In genomic region chr2:179688976-179689375, GRCm38 (mm10) we compare ENCODE assay signal across 23 mouse cellular contexts.
DNase-seq lines count a peak whose midpoint lies in the region; ATAC-seq and TF ChIP-seq lines count a peak whose summit lies in the region.
"Had no signal": no experiment of that assay in that cellular context is flagged by ENCODE, and none has a peak within 500 bp of the region (broad histone marks: within the 10 kb centered on the region; RNA-seq: fewer than 3 reads in every experiment).

No protein-coding gene starts in this region.

- H3K4me1 ChIP-seq in thymus, adult 2 months (replicated peaks; ENCODE audit: control insufficient read depth, insufficient read depth, low read length), result no peaks in the 10 kb centered on the region
- H3K4me1 ChIP-seq: embryonic facial prominence, embryonic 15.5 days; heart, embryonic 10.5 days; liver, embryonic 13.5 days had no signal

- H3K27me3 ChIP-seq in thymus, adult 2 months (ENCODE audit: control insufficient read depth, insufficient read depth, low read length), result no peaks in the 10 kb centered on the region
- H3K27me3 ChIP-seq: forebrain, embryonic 15.5 days; liver, embryonic 13.5 days had no signal

- ATAC-seq in frontal cortex, adult (ENCODE audit: low TSS enrichment), result peak; percentile 90
- ATAC-seq: activated CD4-positive, CD25-positive, alpha-beta regulatory T cell, adult 4 months; intestine, embryonic 16.5 days; midbrain, embryonic 16.5 days; Patski had no signal

- no peak for TF ChIP-seq CTCF in thymus, adult 2 months (IDR thresholded peaks at IDR 0.05; ENCODE audit: borderline replicate concordance, control insufficient read depth, extremely low read depth, insufficient read depth, low read length, poor library complexity)

- no peak for TF ChIP-seq POLR2A in thymus, adult 2 months (IDR thresholded peaks at IDR 0.05; ENCODE audit: control insufficient read depth, extremely low read depth, insufficient read depth, low read length, poor library complexity)

- WGBS in thymus, adult 2 months, result 78% methylated on average over 5 of the region's 5 CpGs

- no peaks in the 10 kb centered on the region for H3K36me3 ChIP-seq in thymus, adult 2 months (ENCODE audit: control insufficient read depth, insufficient read depth, low read length)
- H3K36me3 ChIP-seq: embryonic facial prominence, embryonic 15.5 days; forebrain, embryonic 15.5 days; heart, embryonic 10.5 days; limb, embryonic 12.5 days; liver, embryonic 13.5 days had no signal

- no peak overlapping the region for H3K4me3 ChIP-seq in thymus, adult 2 months (ENCODE audit: control insufficient read depth, insufficient read depth, low read length)
- H3K4me3 ChIP-seq: embryonic facial prominence, embryonic 15.5 days; forebrain, embryonic 15.5 days; heart, embryonic 10.5 days; limb, embryonic 12.5 days; liver, embryonic 13.5 days had no signal

- H3K27ac ChIP-seq in thymus, adult 2 months (ENCODE audit: control insufficient read depth, insufficient read depth, low read length), result no peak overlapping the region
- H3K27ac ChIP-seq: embryonic facial prominence, embryonic 15.5 days; forebrain, embryonic 15.5 days; heart, embryonic 10.5 days; hindbrain, embryonic 14.5 days; kidney, postnatal 0 days; limb, embryonic 12.5 days; liver, embryonic 13.5 days had no signal

- peak; percentile 35 for DNase-seq in layer of hippocampus, adult 11-12 months (ENCODE audit: low spot score)
- DNase-seq in layer of hippocampus, postnatal 36 days, result no peak
- peak; percentile 19 to 50 for DNase-seq in left cerebral cortex, adult 8-10 months (ENCODE audit: low spot score in 2 of 2)
- DNase-seq in right cerebral cortex, postnatal 25 days, result peak; percentile 63
- no peak for DNase-seq in thymus, adult 2 months
- no peak for DNase-seq in ovary, adult 18-20 months (ENCODE audit: low spot score)
- no peak for DNase-seq in heart, adult 9 months (ENCODE audit: low spot score in 2 of 2)
- DNase-seq: adrenal gland, postnatal 14 days; cerebellum, adult 9-11 months; embryo, embryonic 11 days; gastrocnemius, postnatal 25 days; liver, embryonic 13.5 days had no signal

Comparison
In these comparisons a context has a peak if more than half of its experiments do, and no peak if none do; other contexts are left out.
1. DNase-seq: peak in layer of hippocampus, adult 11-12 months (single experiment), left cerebral cortex, adult 8-10 months (2 of 2) and right cerebral cortex, postnatal 25 days (single experiment); none in layer of hippocampus, postnatal 36 days (0 of 2), thymus, adult 2 months (single experiment), ovary, adult 18-20 months (single experiment) and heart, adult 9 months (0 of 2).